Mouse (Mus musculus): Measurements from ENCODE around the gene Canx. TPM values are rescaled to one million over a fixed set of nuclear protein-coding genes. Genes with fewer than 3 reads are reported as not detected.
"Not testable (repeated sequence)": the region's sequence is repeated elsewhere in the genome, so short reads cannot be mapped to it uniquely, and the experiment has no call there.

Canx gene
- 308 and 311 TPM in 2 replicates for polyA plus RNA-seq (2016; fragmentation: Nextera tagmentation; extraction: Ambion mirVana)

DNA sequence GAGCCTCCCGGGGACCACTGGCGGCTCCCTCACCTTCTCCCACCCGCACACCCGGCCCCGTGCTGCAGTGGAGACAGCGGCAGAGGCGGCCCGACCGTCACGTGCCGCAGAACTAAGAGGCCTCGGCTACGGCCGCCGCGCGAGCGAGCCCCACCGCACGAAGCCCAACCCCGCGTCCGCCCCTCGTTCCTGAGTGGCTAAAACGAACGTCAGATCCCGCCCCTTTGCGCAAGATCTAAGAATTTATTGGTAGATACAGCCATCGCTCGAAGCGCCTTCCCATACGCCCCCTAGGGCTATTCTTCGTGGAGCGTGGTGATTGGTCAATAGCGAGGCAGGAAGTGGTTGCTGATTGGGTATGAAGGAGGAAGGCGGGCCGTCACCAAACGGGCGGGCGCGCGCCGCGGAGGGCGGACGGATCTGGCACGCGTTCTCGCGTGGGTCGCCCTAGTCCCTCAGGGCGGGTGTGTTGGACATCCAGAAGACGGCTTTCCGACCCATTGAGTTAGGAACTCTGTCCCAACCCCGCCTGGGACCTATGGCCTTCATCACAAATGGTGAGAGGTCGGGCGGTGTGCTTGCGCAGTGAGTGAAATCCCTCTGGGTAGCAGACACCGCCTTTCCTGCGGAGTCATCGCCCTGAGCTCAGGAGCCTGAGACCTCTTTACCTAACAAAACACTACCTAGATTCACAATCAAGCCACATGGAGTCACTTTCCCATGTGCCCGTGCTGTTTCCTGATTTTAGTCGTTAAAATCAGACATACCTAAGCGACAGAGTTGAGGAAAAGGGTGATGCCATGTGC lies at the start of gene Canx:
Gene Canx, minus strand, starts transcription at position 178 of the 806 bp plus-strand sequence.
- Histone ChIP-seq H3K9me3 (replicated peaks) (no peaks in the 10 kb centered on the region), H3K27me3 (no peaks in the 10 kb centered on the region), H3K4me1 (peaks cover 25% of the 10 kb centered on the region), H3K9ac (peak within 1 kb of the TSS; percentile 84), H3K4me3 (peak within 1 kb of the TSS; percentile 86), H3K27ac (peak within 1 kb of the TSS; percentile 88), H3K4me2 (replicated peaks) (peak within 1 kb of the TSS; percentile 82), H3K36me3 (no peaks in the 10 kb centered on the region)
- ATAC-seq (ENCODE audit: low FRiP score), result peak; percentile 99
- WGBS, result under 1% methylated on average over 64 of the region's 64 CpGs

GRCm38 (mm10) chr11:50374286-50375015 lies 49.0 kb upstream of the Canx start:
- WGBS, result 93% methylated on average over 13 of the region's 13 CpGs
- H3K27me3 ChIP-seq, result no peaks in the 10 kb centered on the region; the same call in 1 of the 2 replicates
- H3K9ac ChIP-seq, result no peak overlapping the region
- no peak overlapping the region for H3K4me3 ChIP-seq
- peaks cover 4% of the 10 kb centered on the region for H3K36me3 ChIP-seq
- no peak for ATAC-seq (ENCODE audit: low FRiP score)
- no peak overlapping the region for H3K27ac ChIP-seq
- H3K9me3 ChIP-seq (replicated peaks), result no peaks in the 10 kb centered on the region
- H3K4me2 ChIP-seq (replicated peaks), result no peak overlapping the region
- peaks cover 20% of the 10 kb centered on the region for H3K4me1 ChIP-seq

GRCm38 (mm10) chr11:50373621-50374020 lies 48.1 kb upstream of the Canx start:
- Histone ChIP-seq H3K9me3 (replicated peaks) (no peaks in the 10 kb centered on the region), H3K4me1 (peaks cover 16% of the 10 kb centered on the region), H3K27ac (no peak overlapping the region), H3K27me3 (no peaks in the 10 kb centered on the region; the same call in 1 of the 2 replicates), H3K4me3 (no peak overlapping the region), H3K36me3 (no peaks in the 10 kb centered on the region), H3K9ac (no peak overlapping the region), H3K4me2 (replicated peaks) (no peak overlapping the region)
- 92% methylated on average over 1 of the region's 1 CpGs for WGBS
- ATAC-seq (ENCODE audit: low FRiP score), result no peak

GRCm38 (mm10) chr11:50373086-50373485 lies 47.6 kb upstream of the Canx start:
- Histone ChIP-seq H3K9me3 (replicated peaks) (no peaks in the 10 kb centered on the region), H3K4me3 (no peak overlapping the region), H3K27ac (no peak overlapping the region), H3K27me3 (no peaks in the 10 kb centered on the region; the same call in 1 of the 2 replicates), H3K4me1 (peaks cover 16% of the 10 kb centered on the region), H3K9ac (no peak overlapping the region), H3K36me3 (no peaks in the 10 kb centered on the region), H3K4me2 (replicated peaks) (no peak overlapping the region)
- no peak for ATAC-seq (ENCODE audit: low FRiP score)

GRCm38 (mm10) chr11:50371911-50372310 lies 46.4 kb upstream of the Canx start:
- no peak for ATAC-seq (ENCODE audit: low FRiP score)
- Histone ChIP-seq H3K9ac (peak overlapping the region; percentile 75; the same call in 1 of the 2 replicates), H3K4me2 (replicated peaks) (peak overlapping the region; percentile 61), H3K36me3 (no peaks in the 10 kb centered on the region), H3K4me3 (peak overlapping the region; percentile 37; the same call in 1 of the 2 replicates), H3K27ac (peak overlapping the region; percentile 89), H3K9me3 (replicated peaks) (no peaks in the 10 kb centered on the region), H3K27me3 (no peaks in the 10 kb centered on the region; the same call in 1 of the 2 replicates), H3K4me1 (peaks cover 16% of the 10 kb centered on the region)
- 95% methylated on average over 1 of the region's 1 CpGs for WGBS

- peak overlapping the region; percentile 37 for H3K4me3 ChIP-seq
- H3K9ac ChIP-seq, result peak overlapping the region; percentile 75
- peak overlapping the region; percentile 61 for H3K4me2 ChIP-seq (replicated peaks)
- H3K36me3 ChIP-seq, result no peaks in the 10 kb centered on the region
- no peaks in the 10 kb centered on the region; the same call in 1 of the 2 replicates for H3K27me3 ChIP-seq
- H3K27ac ChIP-seq, result peak overlapping the region; percentile 89
- peak; percentile 53; the same call in 1 of the 2 replicates for ATAC-seq (ENCODE audit: low FRiP score)
- under 1% methylated on average over 18 of the region's 18 CpGs for WGBS
- H3K9me3 ChIP-seq (replicated peaks), result no peaks in the 10 kb centered on the region
- H3K4me1 ChIP-seq, result peaks cover 12% of the 10 kb centered on the region
Measured at GRCm38 (mm10) chr11:50371399-50371841, 45.9 kb upstream of the Canx start.

GRCm38 (mm10) chr11:50370969-50371368 lies 45.5 kb upstream of the Canx start:
- 62% methylated on average over 4 of the region's 4 CpGs for WGBS
- Histone ChIP-seq H3K4me1 (peaks cover 9% of the 10 kb centered on the region), H3K27ac (peak overlapping the region; percentile 62), H3K4me2 (replicated peaks) (peak overlapping the region; percentile 61), H3K27me3 (no peaks in the 10 kb centered on the region; the same call in 1 of the 2 replicates), H3K9me3 (replicated peaks) (no peaks in the 10 kb centered on the region), H3K9ac (no peak overlapping the region), H3K36me3 (no peaks in the 10 kb centered on the region), H3K4me3 (0 out of 2 replicates have a peak overlapping the region, but pooled peaks have one; percentile 37)
- peak; percentile 49 for ATAC-seq (ENCODE audit: low FRiP score)

GRCm38 (mm10) chr11:50369360-50369911 lies 44.0 kb upstream of the Canx start:
- Histone ChIP-seq H3K9me3 (replicated peaks) (no peaks in the 10 kb centered on the region), H3K27me3 (no peaks in the 10 kb centered on the region), H3K4me1 (peaks cover 9% of the 10 kb centered on the region), H3K4me3 (no peak overlapping the region), H3K4me2 (replicated peaks) (no peak overlapping the region), H3K9ac (no peak overlapping the region), H3K36me3 (no peaks in the 10 kb centered on the region), H3K27ac (no peak overlapping the region)
- 93% methylated on average over 5 of the region's 5 CpGs for WGBS
- no peak for ATAC-seq (ENCODE audit: low FRiP score)

DNA sequence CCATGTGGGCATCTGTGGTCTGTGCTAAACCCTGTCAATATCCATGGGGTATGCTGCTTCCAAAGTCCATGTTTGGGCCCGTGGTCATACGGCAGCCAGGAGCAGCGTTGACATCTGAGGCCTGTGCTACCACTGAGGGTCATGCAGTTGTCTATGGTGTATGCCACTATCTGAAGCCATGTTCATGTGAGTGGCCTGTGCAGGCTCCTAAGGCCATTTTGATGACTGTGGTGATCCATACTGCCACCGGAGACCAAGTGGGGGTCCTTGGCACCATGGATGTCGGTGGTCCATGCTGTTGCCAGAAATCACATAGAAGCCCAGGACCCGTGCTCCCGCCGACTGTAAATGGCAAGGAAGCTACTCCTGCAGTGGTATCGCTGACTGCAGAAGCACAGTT lies 42.1 kb upstream of the Canx start:
- no peak overlapping the region for H3K27ac ChIP-seq
- ATAC-seq (ENCODE audit: low FRiP score), result no peak
- H3K9ac ChIP-seq, result no peak overlapping the region
- H3K4me1 ChIP-seq, result peaks cover 9% of the 10 kb centered on the region
- WGBS, result 90% methylated on average over 9 of the region's 9 CpGs
- H3K4me3 ChIP-seq, result no peak overlapping the region
- no peaks in the 10 kb centered on the region for H3K27me3 ChIP-seq
- H3K4me2 ChIP-seq (replicated peaks), result no peak overlapping the region
- no peaks in the 10 kb centered on the region for H3K36me3 ChIP-seq
- H3K9me3 ChIP-seq (replicated peaks), result no peaks in the 10 kb centered on the region

DNA sequence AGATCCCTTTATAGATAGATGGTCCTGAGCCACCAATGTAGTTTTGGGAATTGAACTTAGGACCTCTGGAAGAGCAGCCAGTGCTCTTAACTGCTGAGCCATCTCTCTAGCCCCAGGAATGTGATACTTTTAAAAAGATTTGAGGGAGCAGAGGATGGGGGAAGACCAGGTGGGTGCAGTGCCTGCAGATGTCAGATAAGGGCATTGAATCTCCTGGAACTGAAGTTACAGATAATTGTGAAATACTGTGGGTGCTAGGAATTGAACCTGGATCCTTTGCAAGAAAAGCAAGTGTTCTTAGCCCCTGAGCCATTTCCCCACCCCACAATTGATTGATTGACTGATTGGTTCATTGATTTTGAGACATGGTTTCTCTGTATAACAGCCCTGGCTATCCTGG lies 39.8 kb upstream of the Canx start:
- Histone ChIP-seq H3K27ac (no peak overlapping the region), H3K4me1 (no peaks in the 10 kb centered on the region), H3K36me3 (no peaks in the 10 kb centered on the region), H3K27me3 (peaks cover 6% of the 10 kb centered on the region; the same call in 1 of the 2 replicates), H3K4me3 (no peak overlapping the region), H3K9me3 (replicated peaks) (no peaks in the 10 kb centered on the region), H3K4me2 (replicated peaks) (no peak overlapping the region), H3K9ac (no peak overlapping the region)
- no peak for ATAC-seq (ENCODE audit: low FRiP score)

DNA sequence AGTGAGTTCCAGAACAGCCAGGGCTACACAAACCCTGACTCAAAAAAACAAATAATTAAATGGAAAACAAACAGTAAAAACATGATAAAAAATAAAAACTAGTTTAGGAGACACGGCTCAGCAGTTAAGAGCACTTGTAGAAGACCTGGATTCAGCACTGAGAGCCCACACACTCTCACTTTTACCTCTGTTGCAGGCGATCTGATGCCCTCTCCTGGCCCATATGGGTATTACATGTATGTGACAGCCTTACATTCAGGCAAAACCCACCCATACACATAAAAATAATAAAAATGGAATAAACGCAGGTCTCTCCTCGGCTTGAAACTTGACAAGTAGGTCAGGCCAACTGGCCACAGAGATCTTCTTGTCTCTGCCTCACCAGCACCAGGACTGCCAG lies 39.1 kb upstream of the Canx start:
- no peaks in the 10 kb centered on the region for H3K9me3 ChIP-seq (replicated peaks)
- WGBS, result 16% methylated on average over 4 of the region's 4 CpGs
- 0 out of 2 replicates have a peak, but pooled peaks have one; percentile 66 for ATAC-seq (ENCODE audit: low FRiP score)

DNA sequence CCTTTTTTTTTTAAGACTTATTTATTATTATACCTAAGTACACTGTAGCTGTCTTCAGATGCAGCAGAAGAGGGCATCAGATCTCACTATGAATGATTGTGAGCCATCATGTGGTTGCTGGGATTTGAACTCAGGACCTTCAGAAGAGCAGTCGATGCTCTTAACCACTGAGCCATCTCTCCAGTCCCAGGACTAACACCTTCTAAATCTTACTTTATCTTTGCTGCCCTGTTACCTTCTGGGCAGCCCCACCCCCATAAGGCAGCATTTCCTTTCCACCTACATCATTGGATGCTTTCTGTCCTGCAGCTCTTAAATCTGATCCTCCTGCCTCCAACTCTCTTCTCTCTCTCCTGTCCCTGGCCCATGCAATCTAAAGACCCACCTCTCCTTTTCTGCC lies 35.8 kb upstream of the Canx start:
- H3K4me1 ChIP-seq; H3K4me2 ChIP-seq (replicated peaks); H3K9ac ChIP-seq; H3K4me3 ChIP-seq; H3K27ac ChIP-seq; H3K36me3 ChIP-seq; ATAC-seq (ENCODE audit: low FRiP score); H3K9me3 ChIP-seq (replicated peaks): not testable (repeated sequence)
- WGBS, result 88% methylated on average over 1 of the region's 1 CpGs
- H3K27me3 ChIP-seq, result peaks cover 29% of the 10 kb centered on the region

More for the DNA sequence above, 39.1 kb upstream of the Canx start:
- H3K27ac ChIP-seq, result no peak overlapping the region
- H3K9ac ChIP-seq, result no peak overlapping the region
- H3K4me1 ChIP-seq, result no peaks in the 10 kb centered on the region
- no peaks in the 10 kb centered on the region for H3K36me3 ChIP-seq
- H3K27me3 ChIP-seq, result peaks cover 7% of the 10 kb centered on the region
- H3K4me3 ChIP-seq, result no peak overlapping the region
- H3K4me2 ChIP-seq (replicated peaks), result no peak overlapping the region

Data from hindbrain, embryonic 12.5 days (tissue).